Mouse (Mus musculus) gastrocnemius, postnatal 14 days (tissue): ENCODE data around the gene Ears2. TPM values are rescaled to one million over a fixed set of nuclear protein-coding genes. Genes with fewer than 3 reads are reported as not detected.
"Not testable (repeated sequence)": the region's sequence is repeated elsewhere in the genome, so short reads cannot be mapped to it uniquely, and the experiment has no call there.

Source experiments
- DNase-seq: peaks from one replicate; pipeline ENCODE4 v3.0.0; 2021; ENCODE audit warnings: mixed read lengths
- intact Hi-C: fragments of 180-260 bp; cut with DNase I; formaldehyde crosslinking; loops from one replicate; pipeline ENCODE4 v1.15.1; 2025; ENCODE audit warnings: low total_unique reads
- long read RNA-seq, 2 experiments: library from polyadenylated mRNA; stranded (forward); transcript quantifications; one replicate each; pipeline ENCODE4 v2.0.0; 2021
- total RNA-seq, 2 experiments: library from RNA; stranded (reverse); gene quantifications; 2 replicates each; pipeline ENCODE4 v1.2.3; 2021

Ears2 gene
- 1 to 10 TPM; 8.3 to 9.6 TPM for total RNA-seq
- long read RNA-seq, experiment 1, transcript Ears2-201 (9 exons, 2,046 nt), result major isoform, 11 of 14 reads
- long read RNA-seq, experiment 1, partial matches to known transcripts, result 1 of 14 reads
- long read RNA-seq, experiment 1, other reads (novel, unspliced or antisense), result 2 of 14 reads
- long read RNA-seq, experiment 2, transcript Ears2-201 (9 exons, 2,046 nt), result major isoform, 15 of 16 reads
- long read RNA-seq, experiment 2, partial matches to known transcripts, result 0 of 16 reads
- long read RNA-seq, experiment 2, other reads (novel, unspliced or antisense), result 0 of 16 reads

DNA sequence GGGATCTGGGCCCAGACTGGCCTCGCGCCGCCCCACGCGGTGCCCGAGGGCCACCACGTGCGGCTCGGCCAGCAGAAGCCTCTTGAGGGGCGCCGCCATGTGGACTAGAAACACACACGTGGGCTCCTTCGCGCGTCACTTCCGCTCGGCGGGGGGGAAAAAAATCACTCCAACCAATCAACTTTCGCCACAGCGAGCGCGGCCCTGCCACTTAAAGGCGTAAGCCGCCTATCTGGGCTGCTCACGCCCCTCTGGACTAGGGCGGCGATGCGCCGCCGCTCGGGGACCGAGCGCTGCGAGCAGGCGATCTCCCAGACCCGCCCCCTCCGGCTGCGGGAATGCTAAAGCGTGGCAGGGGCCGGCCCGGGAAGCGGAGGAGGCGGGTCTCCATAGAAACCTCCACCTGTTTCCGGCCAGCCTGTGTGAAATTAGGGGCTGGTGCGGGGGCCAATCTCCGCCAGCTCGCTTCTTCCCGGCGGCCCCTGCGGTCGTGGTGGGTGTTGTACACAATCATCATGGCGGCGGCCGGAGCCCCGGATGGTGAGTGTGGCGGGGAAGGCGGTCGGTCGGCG lies at the start of gene Ears2, which contains the start of gene Ubfd1:
Gene Ears2, minus strand, starts transcription at position 319 of the 572 bp plus-strand sequence.
Gene Ubfd1, plus strand, starts transcription at position 231 of the 572 bp plus-strand sequence.
- intact Hi-C loops, result no loop called here
- DNase-seq, result peak; percentile 95

DNA sequence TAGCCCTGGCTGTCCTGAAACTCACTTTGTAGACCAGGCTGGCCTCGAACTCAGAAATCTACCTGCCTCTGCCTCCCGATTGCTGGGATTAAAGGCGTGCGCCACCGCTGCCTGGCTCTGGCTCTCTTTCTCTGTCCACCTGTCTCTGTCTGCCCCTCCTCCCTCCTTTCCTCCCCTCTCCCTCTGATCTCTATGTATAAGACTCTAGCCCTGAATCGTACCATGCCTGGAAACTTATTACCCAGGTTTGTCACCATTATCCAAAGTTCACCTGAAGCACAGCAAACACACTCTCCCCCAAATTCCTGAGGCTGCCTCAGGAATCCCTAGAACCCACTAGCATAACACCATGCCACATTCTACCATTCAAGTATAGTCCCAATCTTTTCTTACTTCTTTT lies 41.1 kb upstream of the Ears2 start:
- intact Hi-C loops, result no loop called here
- no peak for DNase-seq

DNA sequence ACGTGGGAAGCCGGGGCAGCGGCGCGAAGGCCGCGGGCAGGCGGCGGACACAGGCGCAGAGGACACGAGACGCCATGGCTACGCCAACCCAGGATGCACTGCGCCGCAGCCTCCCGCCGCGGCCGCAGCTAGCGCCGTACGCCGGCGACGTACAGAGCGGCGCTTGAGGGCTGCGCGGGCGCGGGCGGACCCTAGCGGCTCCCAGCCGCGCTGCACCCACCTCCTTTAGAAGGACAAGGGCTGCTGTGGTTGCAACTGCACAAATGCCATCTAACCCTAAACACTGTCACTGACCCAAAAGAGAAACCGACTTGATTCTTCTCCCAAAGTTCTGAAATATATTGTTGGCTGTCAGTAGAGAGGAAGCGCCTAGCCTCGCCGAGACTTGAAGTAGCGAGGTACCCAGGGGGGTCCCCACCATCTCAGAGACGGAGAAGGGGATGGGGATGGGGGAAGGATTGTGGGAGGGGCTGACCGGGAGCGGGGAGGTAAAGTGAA lies 34.7 kb upstream of the Ears2 start, which contains the start of gene Ndufab1:
Gene Ndufab1, minus strand, starts transcription at position 140 of the 498 bp plus-strand sequence.
- intact Hi-C loops, result no loop called here

DNA sequence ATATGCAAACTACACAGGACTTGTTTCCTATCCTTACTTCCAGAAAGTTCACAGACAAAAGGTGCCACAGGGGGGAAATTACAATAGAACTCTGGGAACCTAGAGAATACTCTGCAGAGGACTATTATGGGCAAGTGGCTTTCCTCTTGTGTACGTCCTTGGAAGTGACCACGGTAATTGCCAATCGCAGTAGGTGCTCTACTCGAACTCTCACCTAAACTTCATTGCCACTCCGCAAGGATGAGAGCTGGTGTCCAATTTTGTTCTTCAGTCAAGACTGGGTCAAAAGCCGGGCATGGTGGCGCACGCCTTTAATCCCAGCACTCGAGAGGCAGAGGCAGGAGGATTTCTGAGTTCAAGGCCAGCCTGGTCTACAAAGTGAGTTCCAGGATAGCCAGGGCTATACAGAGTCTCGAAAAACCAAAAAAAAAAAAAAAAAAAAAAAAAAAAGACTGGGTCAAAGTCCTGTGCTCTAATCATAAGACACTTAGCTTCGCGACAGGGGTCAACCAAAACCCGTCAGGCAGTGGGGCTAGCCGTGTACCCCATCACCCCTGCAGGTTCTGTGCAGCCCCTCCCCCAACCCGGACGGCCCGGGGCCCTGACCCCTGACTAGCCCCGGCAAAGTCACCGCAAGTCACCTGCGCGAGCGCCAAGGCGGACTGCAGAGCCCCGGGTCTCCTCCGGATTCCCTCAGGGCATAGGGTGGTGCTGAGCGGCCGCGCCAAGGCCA lies 34.1 kb upstream of the Ears2 start:
- intact Hi-C loops, DNase-seq: not testable (repeated sequence)

More for the DNA sequence above, 34.7 kb upstream of the Ears2 start, which contains the start of gene Ndufab1:
- peak; percentile 85 for DNase-seq

DNA sequence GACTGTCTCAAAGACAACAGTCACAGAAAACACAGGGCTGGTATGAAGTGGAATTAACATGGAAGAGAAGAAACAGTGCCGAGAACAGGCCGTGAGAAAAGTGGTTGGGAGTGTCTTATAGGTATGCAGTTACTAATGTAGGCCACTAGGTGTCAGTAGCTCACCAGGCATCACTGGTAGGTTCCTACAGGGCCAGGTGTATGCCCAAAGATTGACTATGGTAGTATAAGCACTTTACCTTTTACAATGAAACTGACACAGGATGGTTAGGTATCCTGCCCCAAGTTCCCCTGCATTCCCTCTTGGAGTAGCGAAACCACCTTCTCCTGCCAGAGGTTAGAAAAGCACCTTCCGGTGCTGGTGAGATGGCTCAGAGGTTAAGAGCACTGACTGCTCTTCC lies 32.2 kb upstream of the Ears2 start:
- intact Hi-C loops, result no loop called here

DNA sequence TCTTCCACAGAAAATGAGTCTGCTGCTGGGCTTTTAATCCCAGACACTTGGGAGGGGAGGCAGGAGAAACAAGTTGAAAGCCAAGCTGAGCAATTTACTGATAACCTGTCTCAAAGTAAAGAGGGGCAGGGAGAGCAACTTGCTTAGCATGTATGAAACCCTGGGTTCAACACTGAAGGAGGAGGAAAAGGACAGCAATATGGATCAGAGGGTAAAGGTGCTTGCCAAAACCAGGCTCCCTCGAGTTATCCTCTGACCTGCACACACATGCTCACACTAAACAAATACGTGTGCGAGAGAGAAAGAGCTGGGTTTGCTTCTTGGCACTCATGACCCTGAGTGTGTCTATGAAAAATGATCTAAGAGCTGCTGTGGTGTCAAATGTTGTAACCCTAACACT lies 30.9 kb upstream of the Ears2 start:
- intact Hi-C loops, result no loop called here
- DNase-seq, result no peak

More for the DNA sequence above, 32.2 kb upstream of the Ears2 start:
- DNase-seq, result no peak

DNA sequence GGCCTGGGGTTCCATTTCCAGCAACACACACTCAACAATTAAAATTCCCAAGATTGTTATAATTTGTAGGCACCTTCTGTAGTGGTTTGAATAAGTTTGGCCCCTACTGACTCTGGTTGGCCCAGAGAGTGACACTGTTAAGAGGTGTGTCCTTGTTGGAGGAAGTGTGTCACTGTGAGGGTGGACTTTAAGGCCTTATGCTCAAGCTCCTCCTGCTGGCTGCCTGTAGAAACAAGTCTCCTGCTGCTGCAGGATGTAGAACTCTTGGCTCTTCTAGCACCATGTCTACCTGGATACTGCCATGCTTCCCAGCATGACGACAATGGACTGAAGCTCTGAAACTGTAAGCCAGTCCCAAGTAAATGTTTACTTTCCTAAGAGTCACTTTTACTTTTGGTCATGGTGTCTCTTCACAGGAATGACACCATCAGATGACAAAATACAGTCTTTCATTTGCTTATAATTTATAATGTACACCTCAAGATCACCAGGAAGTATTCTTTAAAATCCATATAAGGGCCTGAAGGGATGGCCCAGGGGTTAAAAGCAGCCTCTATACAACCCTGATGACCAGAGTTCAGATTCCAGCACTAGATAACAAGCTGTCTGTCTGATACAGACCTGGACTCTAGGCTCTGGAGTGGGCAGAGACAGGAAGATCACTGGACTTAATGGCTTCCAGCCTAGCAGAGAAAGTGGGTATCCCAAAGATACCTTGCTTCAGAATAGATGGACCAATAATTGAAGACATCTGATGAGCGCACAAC lies 27.7 kb upstream of the Ears2 start:
- DNase-seq, result no peak
- intact Hi-C loops, result no loop called here

DNA sequence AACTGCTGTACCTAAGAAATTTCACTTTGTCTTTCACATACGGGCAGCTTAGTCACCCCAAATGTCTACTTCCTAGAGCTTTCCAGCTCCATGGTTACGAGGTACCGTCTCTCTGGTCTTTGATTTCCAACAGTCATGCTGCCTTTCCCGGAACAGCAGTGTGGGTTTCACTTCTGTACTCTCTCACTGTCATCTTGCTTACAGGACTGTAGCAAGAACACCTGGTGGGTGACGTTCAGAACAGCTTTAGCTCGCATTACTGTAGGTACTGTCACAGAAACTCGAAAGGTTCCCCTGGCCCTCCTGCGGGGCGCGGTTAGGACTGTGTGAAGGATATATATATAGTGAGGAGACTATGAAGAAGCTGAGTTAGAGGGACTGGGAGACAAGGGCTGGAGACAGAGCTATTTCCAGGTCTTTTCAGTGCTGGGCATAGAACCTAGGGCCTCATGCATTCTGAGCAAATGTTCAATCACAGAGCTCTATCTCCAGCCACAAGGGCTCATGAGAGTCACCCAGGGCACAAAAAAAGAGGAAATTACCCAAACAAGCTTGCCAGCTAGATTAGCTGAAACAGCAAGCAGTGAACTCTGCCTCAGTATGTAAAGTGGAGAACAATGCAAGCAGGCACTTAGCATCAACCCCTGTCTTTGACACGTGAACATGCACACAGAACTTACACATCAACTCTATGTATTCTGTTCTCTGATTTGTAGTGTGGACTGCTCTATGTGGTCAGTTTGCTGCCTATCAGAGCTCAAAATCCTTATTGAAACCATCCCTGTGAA lies 20.3 kb upstream of the Ears2 start:
- intact Hi-C loops, result no loop called here
- DNase-seq, result no peak

DNA sequence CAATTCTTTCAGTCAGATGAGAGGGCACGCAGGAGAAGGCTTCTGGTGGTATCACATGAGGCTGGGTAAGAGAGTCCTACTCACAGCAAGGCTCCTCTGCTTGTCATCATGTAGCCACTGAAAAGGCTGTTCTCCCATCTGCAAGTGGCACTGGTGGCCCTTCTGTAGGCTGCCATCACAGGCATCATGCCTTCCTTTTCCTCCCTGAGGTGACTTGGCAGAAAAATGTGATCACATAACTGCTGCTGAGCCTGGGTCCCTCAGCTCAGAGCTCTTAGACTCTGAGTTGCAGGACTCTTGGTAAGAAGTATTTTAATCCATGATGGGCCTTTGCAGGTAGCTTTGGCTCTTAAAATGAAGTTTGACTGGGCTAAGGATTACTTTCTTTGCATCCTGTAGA lies 14.0 kb upstream of the Ears2 start:
- no peak for DNase-seq
- intact Hi-C loops, result no loop called here

DNA sequence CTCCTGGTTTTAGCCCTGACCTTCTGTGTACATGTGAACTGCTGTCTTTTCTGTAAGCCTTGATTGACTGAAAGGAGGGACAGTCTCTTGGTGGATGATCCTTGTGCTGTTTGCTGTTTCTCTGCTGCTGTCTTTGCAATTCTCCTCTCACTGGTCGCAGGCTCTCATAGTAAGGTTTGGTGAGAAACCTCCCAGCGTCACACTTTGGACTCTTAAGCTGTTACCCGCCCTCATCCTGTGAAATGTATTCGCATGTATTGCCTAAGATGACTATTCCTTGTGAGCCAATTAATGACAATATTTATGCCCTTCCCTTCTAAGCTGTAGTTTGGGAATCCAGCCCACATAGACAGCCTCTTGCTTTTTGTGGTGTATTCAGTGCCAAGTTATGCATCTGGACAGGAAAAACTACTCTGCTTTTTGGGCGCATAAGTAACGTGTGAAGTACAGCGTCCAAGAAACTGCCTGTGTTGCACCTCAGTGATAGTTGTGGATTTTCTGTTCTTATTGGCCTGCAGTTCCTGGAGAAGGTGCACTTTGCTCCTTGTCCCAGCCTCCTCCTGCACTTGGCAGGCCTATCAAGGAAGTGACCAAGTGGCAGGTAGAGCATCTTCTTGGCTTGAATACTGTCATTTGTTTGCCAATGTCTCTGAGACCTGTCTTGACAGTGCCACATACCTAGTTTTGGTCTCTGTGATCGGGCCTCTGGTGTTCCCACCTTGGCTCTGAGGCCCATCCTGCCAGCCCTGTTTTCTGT lies 12.9 kb upstream of the Ears2 start:
- intact Hi-C loops, result no loop called here
- DNase-seq, result no peak

DNA sequence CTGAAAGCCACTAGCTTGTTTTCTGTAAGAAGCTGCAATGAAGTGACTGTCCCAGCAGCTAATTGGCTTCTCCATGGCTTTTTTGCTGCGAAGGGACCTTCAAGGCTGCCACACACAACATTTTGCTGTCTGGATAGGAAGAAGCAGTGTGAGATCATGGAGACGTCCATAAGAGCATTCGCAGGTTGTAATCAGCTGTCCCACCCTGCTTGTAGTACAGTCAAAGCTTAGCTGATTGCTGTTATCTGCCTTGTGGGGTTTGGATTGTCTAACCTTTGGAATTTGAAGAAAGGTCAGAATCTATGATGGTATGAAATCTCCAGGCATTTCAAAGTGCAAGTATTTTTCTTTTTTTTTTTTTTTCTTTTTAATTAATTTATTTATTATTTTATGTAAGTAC lies 7.3 kb upstream of the Ears2 start:
- intact Hi-C loops, result loop anchor here (5.0 kb wide), 1 partner anchor 57 kb away; no protein-coding TSS in a partner anchor
- DNase-seq, result no peak

DNA sequence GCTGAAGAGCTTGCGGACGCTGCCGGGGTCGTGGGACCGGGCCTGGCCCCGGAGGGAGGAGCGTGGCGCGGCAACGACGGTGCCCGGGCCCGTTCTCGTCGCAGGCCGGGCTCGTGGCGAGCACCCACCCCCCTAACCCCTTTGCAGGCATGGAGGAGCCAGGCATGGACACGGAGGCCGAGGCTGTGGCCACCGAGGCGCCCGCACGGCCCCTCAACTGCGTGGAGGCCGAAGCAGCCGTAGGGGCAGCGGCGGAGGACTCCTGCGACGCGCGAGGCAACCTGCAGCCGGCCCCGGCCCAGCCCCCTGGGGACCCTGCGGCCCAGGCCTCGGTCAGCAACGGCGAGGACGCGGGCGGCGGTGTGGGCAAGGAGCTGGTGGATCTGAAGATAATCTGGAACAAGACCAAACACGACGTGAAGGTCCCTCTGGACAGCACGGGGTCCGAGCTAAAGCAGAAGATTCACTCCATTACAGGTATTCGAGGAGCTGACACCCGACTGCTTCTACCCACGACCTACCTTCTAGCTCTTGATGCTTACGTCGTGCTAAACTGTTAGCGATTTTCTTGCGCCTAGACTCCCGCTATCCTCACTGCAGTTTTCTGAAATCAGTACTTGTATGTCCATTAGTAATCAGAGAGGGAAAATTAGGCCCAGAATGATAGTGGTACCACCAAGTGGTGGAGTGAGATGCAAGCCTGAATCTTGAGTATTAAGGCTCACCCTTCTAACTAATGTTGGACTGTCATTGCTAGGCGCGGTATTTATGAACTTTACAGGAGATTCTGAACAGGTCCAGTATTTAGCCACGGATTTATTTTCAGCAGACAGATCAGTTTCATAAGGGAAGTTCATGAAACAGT lies 686 bp upstream of the Ears2 start:
- DNase-seq, result no peak
- intact Hi-C loops, result no loop called here

DNA sequence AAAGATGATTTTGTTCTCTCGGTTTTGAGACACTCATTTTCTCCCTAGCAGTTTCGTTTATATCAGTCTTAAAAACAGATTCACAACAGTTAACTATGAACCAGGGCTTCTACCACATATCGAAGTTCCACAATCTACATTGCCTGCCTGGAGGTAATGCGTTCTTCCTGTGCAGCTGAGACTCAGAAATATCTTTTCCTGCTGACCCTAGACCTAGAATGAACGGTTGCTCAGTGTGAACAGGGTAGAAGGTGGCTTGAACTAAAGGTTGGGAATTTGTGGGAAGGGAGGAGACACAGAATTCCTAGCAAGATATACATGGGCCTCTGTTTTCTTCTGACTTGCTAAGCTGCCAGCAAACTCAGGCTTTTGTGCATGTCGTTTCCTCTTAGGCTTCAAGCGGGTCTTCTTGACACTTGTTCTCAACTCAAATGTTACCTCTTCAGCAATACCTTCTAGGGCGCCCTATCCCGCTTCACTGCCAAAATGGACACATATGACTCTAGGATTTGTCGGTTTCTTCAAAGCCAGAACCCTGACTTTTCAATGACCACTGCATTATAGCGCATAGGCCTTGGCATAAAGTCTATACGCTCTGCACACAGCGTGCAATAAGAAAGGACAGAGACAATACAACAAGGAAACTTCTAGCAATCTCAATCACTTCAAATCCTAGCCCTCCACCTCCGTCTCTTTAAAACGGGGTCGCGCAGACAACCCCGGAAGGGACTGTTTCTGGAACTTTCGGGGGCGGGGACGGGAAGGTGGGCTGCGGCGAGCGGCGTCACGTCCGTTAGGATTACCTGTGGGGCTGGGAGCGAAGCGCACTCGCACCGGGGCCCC lies 740 bp downstream of the Ears2 start:
- DNase-seq, result no peak
- intact Hi-C loops, result no loop called here

DNA sequence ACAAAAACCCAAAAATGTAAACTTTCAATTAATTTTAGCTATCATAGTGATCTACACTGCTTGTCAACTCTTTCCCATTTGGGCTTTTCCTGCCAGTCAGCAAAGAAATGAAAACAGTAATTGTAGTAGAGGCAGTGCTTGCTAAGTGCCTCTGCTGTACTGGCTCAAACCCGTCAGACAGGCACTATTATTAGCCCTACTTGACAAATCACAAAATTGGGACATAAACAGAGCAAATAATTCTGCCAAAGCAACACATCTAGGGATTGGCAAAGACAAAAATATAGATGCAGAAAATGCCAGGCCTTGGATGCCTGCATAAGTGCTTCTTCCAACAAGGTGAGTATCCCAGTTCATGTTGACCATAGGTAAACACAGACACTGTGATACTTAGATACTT lies 1.4 kb downstream of the Ears2 start:
- DNase-seq, result no peak
- intact Hi-C loops, result no loop called here

DNA sequence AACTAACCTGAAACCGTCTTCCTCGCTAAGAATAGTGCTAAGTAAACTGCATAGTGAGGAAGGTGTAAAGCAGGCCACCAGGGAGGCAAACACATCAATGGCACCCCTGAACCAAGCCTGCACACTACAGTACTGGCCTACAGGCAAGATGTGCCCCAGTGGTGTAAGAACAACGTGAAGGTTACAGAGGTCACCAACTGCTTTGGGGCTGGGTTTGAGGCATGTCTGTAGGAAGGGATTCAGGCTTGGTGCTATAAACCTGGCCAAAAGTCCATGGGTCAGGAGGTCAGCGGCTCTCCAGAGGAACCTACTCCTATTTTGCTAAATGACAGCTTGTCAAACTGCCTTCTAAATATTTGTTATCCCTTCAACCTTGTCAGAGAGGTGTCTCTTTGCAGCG lies 10.4 kb downstream of the Ears2 start:
- intact Hi-C loops, result no loop called here

DNA sequence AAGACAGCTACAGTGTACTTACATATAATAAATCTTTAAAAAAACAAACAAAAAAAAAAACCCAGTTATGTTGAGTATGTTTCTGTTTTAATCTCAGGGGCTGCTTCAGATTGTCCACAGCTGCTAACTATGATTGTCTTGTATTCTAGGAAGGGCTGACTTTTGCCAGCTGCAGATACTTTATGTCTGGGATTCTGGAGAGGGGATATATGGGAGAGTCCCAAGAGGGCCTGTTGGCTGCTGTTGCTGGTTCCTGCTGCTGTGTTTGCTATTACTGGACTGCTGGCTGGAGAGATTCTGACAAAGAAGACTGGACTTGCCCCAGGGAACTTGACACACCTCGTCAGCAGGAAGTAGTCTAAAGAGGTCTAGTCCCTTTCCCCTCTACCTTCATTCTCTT lies 16.2 kb downstream of the Ears2 start:
- intact Hi-C loops, result no loop called here
- DNase-seq, result peak; percentile 40

More for the DNA sequence above, 10.4 kb downstream of the Ears2 start:
- no peak for DNase-seq
